Mouse (Mus musculus): Measurements from ENCODE around the gene Pde11a. TPM values are rescaled to one million over a fixed set of nuclear protein-coding genes. Genes with fewer than 3 reads are reported as not detected.

The Pde11a gene
- polyA plus RNA-seq (2014; fragmentation: Illumina TruSeq; extraction: RNeasy Lipid Tissue Mini Kit (QIAGEN cat#74804)), result 2.3 TPM

DNA sequence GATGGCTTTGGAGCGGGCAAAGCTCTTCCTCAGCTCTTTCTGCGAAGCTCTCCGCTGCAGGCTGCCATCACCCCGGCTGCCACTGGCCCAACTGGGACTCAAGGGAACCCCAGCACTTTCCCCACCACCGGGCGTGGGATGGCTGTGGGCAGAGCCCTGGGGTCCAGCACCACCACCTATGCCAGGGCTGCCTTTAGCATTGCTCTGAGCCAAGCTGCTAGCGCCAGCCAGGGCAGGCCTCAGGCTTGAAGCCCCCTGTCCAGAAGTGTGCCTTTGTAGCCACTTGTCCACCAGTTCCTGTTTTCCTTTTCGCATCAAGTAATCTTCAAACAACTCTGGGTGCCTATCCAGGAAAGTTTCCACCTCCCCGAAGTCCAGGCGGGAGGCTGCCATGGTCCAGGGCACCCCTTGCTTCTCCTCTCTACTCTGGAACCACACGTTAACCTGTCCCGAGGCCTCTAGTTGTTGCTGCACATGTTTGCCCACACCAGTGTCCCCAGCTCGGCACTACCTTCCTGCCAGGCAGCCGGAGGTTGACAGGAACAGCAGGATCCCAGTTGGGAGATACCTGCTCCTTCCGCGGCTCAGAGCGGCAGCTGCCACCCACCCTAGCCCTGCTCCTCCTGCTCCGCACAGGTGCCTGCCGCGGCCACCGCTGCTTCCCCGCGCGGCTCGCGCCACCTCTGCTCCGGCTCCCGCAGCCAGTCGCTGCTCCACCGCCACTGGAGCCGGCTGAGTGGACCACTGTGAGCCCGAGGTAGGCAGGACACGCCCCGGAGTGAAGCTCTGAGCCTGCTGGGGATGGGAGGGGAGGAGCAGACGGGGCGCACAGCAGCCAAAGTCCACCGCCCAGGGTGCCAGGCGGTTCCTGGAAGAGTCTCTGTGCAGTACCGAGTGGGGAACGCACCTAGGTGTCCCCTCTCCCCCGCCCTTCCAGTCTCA is at the start of gene Pde11a:
TSS of gene Pde11a (minus strand) at position 560 of the 942 bp plus-strand sequence.

GRCm38 (mm10) chr2:76369821-76370655 is 31.5 kb upstream of the Pde11a start, which contains the start of gene Rbm45:
Gene Rbm45 (plus strand): TSS chr2:76369984.

DNA sequence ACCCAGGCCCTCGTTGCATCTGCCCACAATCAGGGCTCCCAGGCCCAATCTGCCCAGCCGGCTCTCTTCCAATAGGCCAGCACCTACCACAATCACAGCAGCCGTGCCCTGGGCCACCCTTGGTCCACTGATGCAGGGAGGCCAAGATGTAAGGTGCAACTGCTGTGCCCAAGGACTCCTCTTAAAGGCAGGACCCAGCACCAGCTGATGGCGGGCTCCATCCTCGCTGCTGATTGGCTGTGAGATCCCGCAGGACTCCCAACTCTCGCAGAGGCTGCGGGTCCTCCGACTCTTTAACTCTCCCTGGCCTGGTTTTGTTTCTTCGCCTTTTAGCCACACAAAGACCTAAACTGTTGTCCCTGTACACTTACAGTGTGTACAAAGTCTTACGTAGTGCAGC is 21.7 kb upstream of the Pde11a start, which contains the start of gene Cyct:
TSS of gene Cyct (minus strand) at position 225 of the 400 bp plus-strand sequence.

DNA sequence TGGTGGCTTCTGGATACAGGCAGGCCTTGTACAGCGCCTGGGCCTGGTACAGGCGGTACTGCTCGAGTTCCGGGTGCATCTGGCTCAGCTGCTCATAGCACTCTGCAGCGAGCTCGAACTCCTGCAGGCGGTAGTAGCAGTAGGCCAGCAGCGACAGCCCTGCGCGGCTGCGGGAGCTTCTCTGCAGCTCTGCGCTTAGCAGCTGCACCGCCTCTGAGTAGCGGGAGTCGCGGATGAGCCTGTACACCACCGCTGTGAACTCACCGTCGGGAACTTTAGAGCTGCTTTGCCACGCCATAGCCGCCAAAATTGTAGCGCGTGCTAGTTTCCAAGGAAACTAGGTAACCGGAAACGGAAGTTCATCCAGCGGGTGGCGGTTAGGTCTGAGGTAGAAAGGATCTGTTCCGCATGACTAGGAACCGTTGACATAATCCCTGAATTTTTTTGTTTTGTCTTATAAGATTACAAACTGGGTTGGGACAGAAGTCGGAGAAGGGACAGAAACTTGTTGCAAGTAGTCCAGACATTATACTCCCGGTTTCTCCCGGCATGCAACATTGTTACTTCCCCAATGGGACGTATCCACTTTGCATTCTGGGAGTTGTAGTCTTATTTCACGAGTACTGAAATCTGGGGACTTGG is 357.0 kb downstream of the Pde11a start, which contains the start of gene Ttc30a1:
TSS of gene Ttc30a1 (minus strand) at position 528 of the 642 bp plus-strand sequence.

DNA sequence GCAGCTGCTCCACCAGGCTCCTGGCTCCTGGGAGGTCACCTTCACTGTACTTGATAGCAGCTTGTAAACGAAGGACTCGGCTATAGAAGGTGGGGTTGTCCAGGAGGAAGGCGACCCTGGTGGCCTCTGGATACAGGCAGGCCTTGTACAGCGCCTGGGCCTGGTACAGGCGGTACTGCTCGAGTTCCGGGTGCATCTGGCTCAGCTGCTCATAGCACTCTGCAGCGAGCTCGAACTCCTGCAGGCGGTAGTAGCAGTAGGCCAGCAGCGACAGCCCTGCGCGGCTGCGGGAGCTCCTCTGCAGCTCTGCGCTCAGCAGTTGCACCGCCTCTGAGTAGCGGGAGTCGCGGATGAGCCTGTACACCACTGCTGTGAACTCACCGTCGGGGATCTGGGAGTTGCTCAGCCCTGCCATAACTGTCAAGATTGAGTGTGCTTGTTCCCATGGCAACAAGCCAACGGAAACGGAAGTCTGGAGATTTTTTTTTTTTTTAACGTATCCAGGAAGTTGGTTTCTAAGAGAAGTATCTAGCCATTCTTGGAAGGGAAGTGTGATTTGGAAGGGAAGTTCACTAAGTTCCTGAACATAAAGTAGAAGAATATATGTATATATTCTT is 360.7 kb downstream of the Pde11a start, which contains the start of gene Ttc30a2:
TSS of gene Ttc30a2 (minus strand) at position 419 of the 617 bp plus-strand sequence.

Other genes starting within 250 kb of the Pde11a start
- gene Cyct, start 21.7 kb upstream of the Pde11a start, polyA plus RNA-seq (2014; fragmentation: Illumina TruSeq; extraction: RNeasy Lipid Tissue Mini Kit (QIAGEN cat#74804)), result 1.2 TPM
- 38.1 TPM for gene Rbm45, start 31.2 kb upstream of the Pde11a start, polyA plus RNA-seq (2014; fragmentation: Illumina TruSeq; extraction: RNeasy Lipid Tissue Mini Kit (QIAGEN cat#74804))
- gene Osbpl6, start 67.7 kb upstream of the Pde11a start, polyA plus RNA-seq (2014; fragmentation: Illumina TruSeq; extraction: RNeasy Lipid Tissue Mini Kit (QIAGEN cat#74804)), result 16.6 TPM